In the genomic region with DNA sequence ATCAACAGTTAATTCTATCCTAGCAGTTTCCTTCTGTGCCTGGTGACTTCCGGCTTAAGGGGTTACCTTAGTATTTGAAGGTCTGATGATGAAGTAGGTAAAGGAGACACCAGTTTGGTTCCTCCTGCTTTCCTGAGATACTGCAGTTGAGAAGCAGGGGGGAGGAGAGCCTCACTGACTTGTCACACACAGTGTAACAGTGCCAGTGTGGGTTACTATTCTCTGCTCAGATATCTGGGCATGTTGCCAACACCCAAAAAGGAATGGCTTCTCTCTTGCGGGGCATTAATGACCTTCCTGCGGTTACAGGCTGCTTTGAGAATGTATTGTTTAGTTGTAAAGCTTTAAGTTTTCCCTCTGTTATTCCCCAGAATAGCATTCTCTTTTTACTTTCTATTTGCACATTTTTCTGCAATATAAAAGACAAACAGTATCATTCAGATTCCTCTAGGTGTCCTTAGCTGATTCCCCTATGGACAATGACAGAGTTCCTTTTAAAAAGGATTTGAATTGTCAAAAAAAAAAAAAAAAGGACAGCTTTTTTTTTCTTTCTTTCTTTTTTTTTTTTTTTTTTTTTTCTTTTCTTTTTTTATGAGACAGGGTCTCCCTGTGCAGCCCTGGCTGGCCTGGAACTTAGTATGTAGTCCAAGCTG, we compare ENCODE assay signal across 7 mouse cellular contexts. TPM values are rescaled to one million over a fixed set of nuclear protein-coding genes. Genes with fewer than 3 reads are reported as not detected.
DNase-seq lines count a peak whose midpoint lies in the region; ATAC-seq and TF ChIP-seq lines count a peak whose summit lies in the region.

No protein-coding gene starts in this region.

- H3K27me3 ChIP-seq in midbrain, embryonic 13.5 days, result no peaks in the 10 kb centered on the region
- no peaks in the 10 kb centered on the region for H3K27me3 ChIP-seq in thymus, adult 2 months (ENCODE audit: control insufficient read depth, insufficient read depth, low read length)

- WGBS in midbrain, embryonic 13.5 days, result 45% methylated on average over 3 of the region's 3 CpGs
- 6% methylated on average over 3 of the region's 3 CpGs for WGBS in thymus, adult 2 months

- peak; percentile 91 for DNase-seq in 416B (ENCODE audit: low read depth)
- DNase-seq in CD4-positive helper T cell, adult 2 months (ENCODE audit: low read depth, low spot score), result peak; percentile 61
- peak; percentile 67 for DNase-seq in cerebellum, adult 9-11 months
- DNase-seq in heart, postnatal 10 days, result peak; percentile 83 to 84
- DNase-seq in layer of hippocampus, adult 2 months (ENCODE audit: low spot score in 2 of 2), result peak; percentile 45 to 61
- DNase-seq in thymus, adult 2 months, result no peak

- no peak for TF ChIP-seq POLR2A in thymus, adult 2 months (IDR thresholded peaks at IDR 0.05; ENCODE audit: control insufficient read depth, extremely low read depth, insufficient read depth, low read length, poor library complexity)

- peak overlapping the region; percentile 43 for H3K4me2 ChIP-seq in midbrain, embryonic 13.5 days (replicated peaks)

- H3K4me3 ChIP-seq in layer of hippocampus, adult 2 months, result peak overlapping the region; percentile 88
- peak overlapping the region; percentile 84 for H3K4me3 ChIP-seq in midbrain, embryonic 13.5 days (replicated peaks)
- H3K4me3 ChIP-seq in thymus, adult 2 months (ENCODE audit: control insufficient read depth, insufficient read depth, low read length), result no peak overlapping the region

- peaks cover 12% of the 10 kb centered on the region for H3K36me3 ChIP-seq in midbrain, embryonic 13.5 days
- peaks cover 11% of the 10 kb centered on the region for H3K36me3 ChIP-seq in thymus, adult 2 months (ENCODE audit: control insufficient read depth, insufficient read depth, low read length)

- intact Hi-C loops in heart, postnatal 10 days (cut with DNase I), result loop anchor here (10.0 kb wide), 1 partner anchor 205 kb away; no protein-coding TSS in a partner anchor

- H3K4me1 ChIP-seq in midbrain, embryonic 13.5 days (replicated peaks), result peaks cover 30% of the 10 kb centered on the region
- peaks cover 8% of the 10 kb centered on the region for H3K4me1 ChIP-seq in thymus, adult 2 months (replicated peaks; ENCODE audit: control insufficient read depth, insufficient read depth, low read length)

- peak; percentile 40 for TF ChIP-seq CTCF in layer of hippocampus, adult 2 months (conservative IDR thresholded peaks at IDR 0.05)
- TF ChIP-seq CTCF in thymus, adult 2 months (IDR thresholded peaks at IDR 0.05; ENCODE audit: borderline replicate concordance, control insufficient read depth, extremely low read depth, insufficient read depth, low read length, poor library complexity), result no peak

- peak overlapping the region; percentile 97 for H3K27ac ChIP-seq in layer of hippocampus, adult 2 months
- H3K27ac ChIP-seq in midbrain, embryonic 13.5 days, result peak overlapping the region; percentile 17; the same call in 1 of the 2 replicates
- no peak overlapping the region for H3K27ac ChIP-seq in thymus, adult 2 months (ENCODE audit: control insufficient read depth, insufficient read depth, low read length)

- ATAC-seq in midbrain, embryonic 13.5 days, result no peak

- no peak overlapping the region for H3K9ac ChIP-seq in midbrain, embryonic 13.5 days (replicated peaks)

- no peaks in the 10 kb centered on the region for H3K9me3 ChIP-seq in midbrain, embryonic 13.5 days

RNA-seq across cellular contexts. Expression of gene Wdpcp, which starts 2.5 kb away (rescaled TPM):
- total RNA-seq in heart, postnatal 10 days (2021), result 1 to 10 TPM; 6.5 to 6.7 TPM
- 10 to 100 TPM; 10.5 to 13.0 TPM for total RNA-seq in layer of hippocampus, adult 2 months (2021)
- 12.6 and 13.1 TPM in 2 replicates for polyA plus RNA-seq in midbrain, embryonic 13.5 days (2015; fragmentation: Nextera tagmentation; extraction: Ambion mirVana)
- polyA plus RNA-seq in thymus, adult 2 months (2012; rRNA removed), result 2.7 and 4.0 TPM in 2 replicates

RNA-seq across cellular contexts. Expression of gene Mdh1, which starts 2.6 kb away (rescaled TPM):
- 1,000 to 10,000 TPM; 2,015 to 2,040 TPM for total RNA-seq in heart, postnatal 10 days (2021)
- total RNA-seq in layer of hippocampus, adult 2 months (2021), result 100 to 1,000 TPM; 667 to 677 TPM
- 466 and 472 TPM in 2 replicates for polyA plus RNA-seq in midbrain, embryonic 13.5 days (2015; fragmentation: Nextera tagmentation; extraction: Ambion mirVana)
- 147 and 191 TPM in 2 replicates for polyA plus RNA-seq in thymus, adult 2 months (2012; rRNA removed)
